Mouse (Mus musculus) right cerebral cortex, postnatal 4 days (tissue): ENCODE measurements around the gene Scgb1b7.
"Not testable (repeated sequence)": the region's sequence is repeated elsewhere in the genome, so short reads cannot be mapped to it uniquely, and the experiment has no call there.

Experiments
- DNase-seq: peaks from one replicate; pipeline ENCODE4 v3.0.0-alpha.2; 2022

Gene Scgb1b7

GRCm38 (mm10) chr7:31712365-31712764 lies at the start of gene Scgb1b7:
Gene Scgb1b7 (plus strand): TSS chr7:31712665.
- not testable (repeated sequence) for DNase-seq

- DNase-seq, result not testable (repeated sequence)
These were observed 6.8 kb upstream of the Scgb1b7 start, which contains the start of gene Scgb2b7 for GRCm38 (mm10) chr7:31705657-31706056. Gene Scgb2b7 (minus strand): TSS chr7:31705757.
